Mouse (Mus musculus): ENCODE measurements at regions not wholly inside any gene's neighbourhood (a gene's known extent, or its start where the extent isn't known, plus 50 kb on each side); places are given as distances from the start of the nearest gene placed in this dataset.
A peak's percentile ranks its signal among the peaks of the same experiment; 100 is the strongest.

GRCm38 (mm10) chr19:54099292-54099691 lies 55.3 kb downstream of the Adra2a start:
- no peak for ATAC-seq (ENCODE audit: insufficient number of reproducible peaks, low FRiP score)
- H3K4me2 ChIP-seq = no peak overlapping the region
- no peaks in the 10 kb centered on the region; the same call in 1 of the 2 replicates for H3K27me3 ChIP-seq (replicated peaks)
- H3K27ac ChIP-seq (ENCODE audit: poor library complexity, severe bottlenecking) = no peak overlapping the region
- peaks cover 7% of the 10 kb centered on the region for H3K4me1 ChIP-seq (replicated peaks)
- no peak overlapping the region for H3K4me3 ChIP-seq
- no peak overlapping the region for H3K9ac ChIP-seq
- H3K9me3 ChIP-seq (replicated peaks) = no peaks in the 10 kb centered on the region; the same call in 1 of the 2 replicates
- no peaks in the 10 kb centered on the region for H3K36me3 ChIP-seq
- 89% methylated on average over 9 of the region's 9 CpGs for WGBS

GRCm38 (mm10) chr19:54099769-54100168 lies 55.8 kb downstream of the Adra2a start:
- no peaks in the 10 kb centered on the region for H3K36me3 ChIP-seq
- ATAC-seq (ENCODE audit: insufficient number of reproducible peaks, low FRiP score) = no peak
- 61% methylated on average over 6 of the region's 6 CpGs for WGBS

GRCm38 (mm10) chr19:54106571-54106970 lies 62.6 kb downstream of the Adra2a start:
- H3K4me1 ChIP-seq (replicated peaks) = 0 out of 2 replicates have a peak, but pooled peaks cover 6% of the 10 kb centered on the region
- no peak overlapping the region for H3K4me2 ChIP-seq
- H3K27me3 ChIP-seq (replicated peaks) = no peaks in the 10 kb centered on the region
- no peak overlapping the region for H3K9ac ChIP-seq
- ATAC-seq (ENCODE audit: insufficient number of reproducible peaks, low FRiP score) = no peak
- 66% methylated on average over 3 of the region's 3 CpGs for WGBS
- H3K36me3 ChIP-seq = no peaks in the 10 kb centered on the region
- no peak overlapping the region for H3K27ac ChIP-seq (ENCODE audit: poor library complexity, severe bottlenecking)
- no peak overlapping the region for H3K4me3 ChIP-seq
- H3K9me3 ChIP-seq (replicated peaks) = peaks cover 4% of the 10 kb centered on the region; the same call in 1 of the 2 replicates

More at GRCm38 (mm10) chr19:54099769-54100168, 55.8 kb downstream of the Adra2a start:
- Histone ChIP-seq H3K27ac (ENCODE audit: poor library complexity, severe bottlenecking) (no peak overlapping the region), H3K4me3 (no peak overlapping the region), H3K9ac (no peak overlapping the region), H3K4me1 (replicated peaks) (peaks cover 3% of the 10 kb centered on the region; the same call in 1 of the 2 replicates), H3K4me2 (no peak overlapping the region), H3K27me3 (replicated peaks) (no peaks in the 10 kb centered on the region; the same call in 1 of the 2 replicates), H3K9me3 (replicated peaks) (no peaks in the 10 kb centered on the region; the same call in 1 of the 2 replicates)

GRCm38 (mm10) chr19:54107103-54107821 lies 63.3 kb downstream of the Adra2a start:
- peaks cover 4% of the 10 kb centered on the region; the same call in 1 of the 2 replicates for H3K9me3 ChIP-seq (replicated peaks)
- no peak overlapping the region for H3K27ac ChIP-seq (ENCODE audit: poor library complexity, severe bottlenecking)
- H3K36me3 ChIP-seq = no peaks in the 10 kb centered on the region
- 60% methylated on average over 13 of the region's 13 CpGs for WGBS
- 0 out of 2 replicates have a peak, but pooled peaks cover 6% of the 10 kb centered on the region for H3K4me1 ChIP-seq (replicated peaks)
- no peak for ATAC-seq (ENCODE audit: insufficient number of reproducible peaks, low FRiP score)
- H3K4me3 ChIP-seq = no peak overlapping the region
- H3K9ac ChIP-seq = no peak overlapping the region
- H3K27me3 ChIP-seq (replicated peaks) = peaks cover 3% of the 10 kb centered on the region; the same call in 1 of the 2 replicates
- no peak overlapping the region for H3K4me2 ChIP-seq

GRCm38 (mm10) chr19:54110080-54110479 lies 66.1 kb downstream of the Adra2a start:
- peaks cover 4% of the 10 kb centered on the region; the same call in 1 of the 2 replicates for H3K9me3 ChIP-seq (replicated peaks)
- ATAC-seq (ENCODE audit: insufficient number of reproducible peaks, low FRiP score) = no peak

GRCm38 (mm10) chr19:54112691-54113090 lies 68.7 kb downstream of the Adra2a start:
- H3K27ac ChIP-seq (ENCODE audit: poor library complexity, severe bottlenecking) = no peak overlapping the region
- H3K4me3 ChIP-seq = no peak overlapping the region
- 0 out of 2 replicates have a peak, but pooled peaks cover 4% of the 10 kb centered on the region for H3K4me1 ChIP-seq (replicated peaks)
- H3K36me3 ChIP-seq = no peaks in the 10 kb centered on the region
- H3K27me3 ChIP-seq (replicated peaks) = peaks cover 12% of the 10 kb centered on the region
- no peak for ATAC-seq (ENCODE audit: insufficient number of reproducible peaks, low FRiP score)
- H3K4me2 ChIP-seq = no peak overlapping the region
- no peak overlapping the region for H3K9ac ChIP-seq
- peaks cover 4% of the 10 kb centered on the region; the same call in 1 of the 2 replicates for H3K9me3 ChIP-seq (replicated peaks)
- WGBS = 80% methylated on average over 3 of the region's 3 CpGs

More at GRCm38 (mm10) chr19:54110080-54110479, 66.1 kb downstream of the Adra2a start:
- Histone ChIP-seq H3K36me3 (no peaks in the 10 kb centered on the region), H3K9ac (no peak overlapping the region), H3K27ac (ENCODE audit: poor library complexity, severe bottlenecking) (no peak overlapping the region), H3K4me2 (no peak overlapping the region), H3K27me3 (replicated peaks) (peaks cover 12% of the 10 kb centered on the region), H3K4me1 (replicated peaks) (0 out of 2 replicates have a peak, but pooled peaks cover 6% of the 10 kb centered on the region), H3K4me3 (no peak overlapping the region)
- WGBS = 74% methylated on average over 6 of the region's 6 CpGs

GRCm38 (mm10) chr19:54113421-54113820 lies 69.5 kb downstream of the Adra2a start:
- no peak overlapping the region for H3K27ac ChIP-seq (ENCODE audit: poor library complexity, severe bottlenecking)

GRCm38 (mm10) chr19:54114588-54115317 lies 70.8 kb downstream of the Adra2a start:
- Histone ChIP-seq H3K27me3 (replicated peaks) (peaks cover 12% of the 10 kb centered on the region), H3K36me3 (no peaks in the 10 kb centered on the region), H3K9ac (peak overlapping the region; percentile 70), H3K4me1 (replicated peaks) (0 out of 2 replicates have a peak, but pooled peaks cover 3% of the 10 kb centered on the region), H3K4me3 (peak overlapping the region; percentile 61), H3K9me3 (replicated peaks) (no peaks in the 10 kb centered on the region), H3K4me2 (peak overlapping the region; percentile 75), H3K27ac (ENCODE audit: poor library complexity, severe bottlenecking) (no peak overlapping the region)
- 10% methylated on average over 22 of the region's 22 CpGs for WGBS
- ATAC-seq (ENCODE audit: insufficient number of reproducible peaks, low FRiP score) = peak; percentile 74

More at GRCm38 (mm10) chr19:54113421-54113820, 69.5 kb downstream of the Adra2a start:
- no peak for ATAC-seq (ENCODE audit: insufficient number of reproducible peaks, low FRiP score)
- Histone ChIP-seq H3K27me3 (replicated peaks) (peaks cover 12% of the 10 kb centered on the region), H3K9ac (no peak overlapping the region), H3K4me2 (no peak overlapping the region), H3K36me3 (no peaks in the 10 kb centered on the region), H3K4me1 (replicated peaks) (0 out of 2 replicates have a peak, but pooled peaks cover 3% of the 10 kb centered on the region), H3K9me3 (replicated peaks) (peaks cover 4% of the 10 kb centered on the region; the same call in 1 of the 2 replicates), H3K4me3 (no peak overlapping the region)
- WGBS = 74% methylated on average over 6 of the region's 6 CpGs

- no peak for ATAC-seq (ENCODE audit: insufficient number of reproducible peaks, low FRiP score)
- H3K9ac ChIP-seq = peak overlapping the region; percentile 70
Observed at GRCm38 (mm10) chr19:54115335-54115734, 71.4 kb downstream of the Adra2a start.

GRCm38 (mm10) chr19:54116829-54117228 lies 72.9 kb downstream of the Adra2a start:
- H3K27ac ChIP-seq (ENCODE audit: poor library complexity, severe bottlenecking) = no peak overlapping the region
- H3K9me3 ChIP-seq (replicated peaks) = no peaks in the 10 kb centered on the region
- H3K36me3 ChIP-seq = no peaks in the 10 kb centered on the region
- 76% methylated on average over 4 of the region's 4 CpGs for WGBS
- H3K9ac ChIP-seq = no peak overlapping the region
- H3K4me3 ChIP-seq = no peak overlapping the region
- H3K27me3 ChIP-seq (replicated peaks) = peaks cover 12% of the 10 kb centered on the region
- 0 out of 2 replicates have a peak, but pooled peaks cover 3% of the 10 kb centered on the region for H3K4me1 ChIP-seq (replicated peaks)
- H3K4me2 ChIP-seq = no peak overlapping the region
- no peak for ATAC-seq (ENCODE audit: insufficient number of reproducible peaks, low FRiP score)

More at GRCm38 (mm10) chr19:54115335-54115734, 71.4 kb downstream of the Adra2a start:
- WGBS = 53% methylated on average over 4 of the region's 4 CpGs
- Histone ChIP-seq H3K4me2 (peak overlapping the region; percentile 75), H3K36me3 (no peaks in the 10 kb centered on the region), H3K4me1 (replicated peaks) (0 out of 2 replicates have a peak, but pooled peaks cover 3% of the 10 kb centered on the region), H3K4me3 (peak overlapping the region; percentile 61), H3K27ac (ENCODE audit: poor library complexity, severe bottlenecking) (no peak overlapping the region), H3K27me3 (replicated peaks) (peaks cover 12% of the 10 kb centered on the region), H3K9me3 (replicated peaks) (no peaks in the 10 kb centered on the region)

- Histone ChIP-seq H3K4me2 (no peak overlapping the region), H3K9me3 (replicated peaks) (no peaks in the 10 kb centered on the region), H3K36me3 (no peaks in the 10 kb centered on the region), H3K27ac (ENCODE audit: poor library complexity, severe bottlenecking) (no peak overlapping the region), H3K4me3 (no peak overlapping the region), H3K27me3 (replicated peaks) (peaks cover 7% of the 10 kb centered on the region), H3K4me1 (replicated peaks) (0 out of 2 replicates have a peak, but pooled peaks cover 3% of the 10 kb centered on the region), H3K9ac (no peak overlapping the region)
- no peak for ATAC-seq (ENCODE audit: insufficient number of reproducible peaks, low FRiP score)
- 71% methylated on average over 11 of the region's 11 CpGs for WGBS
Observed at GRCm38 (mm10) chr19:54117676-54118075, 73.7 kb downstream of the Adra2a start.
